In genomic region chr10:111924716-111925488, GRCm38 (mm10) we compare ENCODE assay signal across 8 mouse cellular contexts. TPM values are rescaled to one million over a fixed set of nuclear protein-coding genes. Genes with fewer than 3 reads are reported as not detected.
DNase-seq lines count a peak whose midpoint lies in the region; ATAC-seq and TF ChIP-seq lines count a peak whose summit lies in the region.

No protein-coding gene starts in this region.

- H3K9me3 ChIP-seq in hindbrain, embryonic 12.5 days (replicated peaks): no peaks in the 10 kb centered on the region
- no peaks in the 10 kb centered on the region for H3K9me3 ChIP-seq in midbrain, embryonic 16.5 days (replicated peaks; ENCODE audit: control insufficient read depth, low read length, poor library complexity, severe bottlenecking)

- no peaks in the 10 kb centered on the region; the same call in none of the 2 replicates for H3K27me3 ChIP-seq in hindbrain, embryonic 12.5 days
- no peaks in the 10 kb centered on the region for H3K27me3 ChIP-seq in midbrain, embryonic 16.5 days (ENCODE audit: control insufficient read depth, insufficient read depth, low read depth, low read length)

- intact Hi-C loops in heart, postnatal 10 days (cut with DNase I): loop anchor here (1.0 to 10.0 kb wide), 3 partner anchors 328 to 700 kb away; no protein-coding TSS in a partner anchor
- intact Hi-C loops in gastrocnemius, adult 2 months (cut with DNase I): loop anchor here (1.0 to 10.0 kb wide), 2 partner anchors 90 to 422 kb away; no protein-coding TSS in a partner anchor

- H3K4me2 ChIP-seq in hindbrain, embryonic 12.5 days (replicated peaks): peak overlapping the region; percentile 34
- H3K4me2 ChIP-seq in midbrain, embryonic 16.5 days (ENCODE audit: low read length): peak overlapping the region; percentile 59

- H3K4me3 ChIP-seq in hindbrain, embryonic 12.5 days: no peak overlapping the region
- H3K4me3 ChIP-seq in midbrain, embryonic 16.5 days (ENCODE audit: low read depth, low read length): peak overlapping the region; percentile 23; the same call in 1 of the 2 replicates
- H3K4me3 ChIP-seq in gastrocnemius, adult 2 months: no peak overlapping the region

- no peaks in the 10 kb centered on the region for H3K36me3 ChIP-seq in hindbrain, embryonic 12.5 days
- H3K36me3 ChIP-seq in midbrain, embryonic 16.5 days (ENCODE audit: control insufficient read depth, insufficient read depth, low read length): no peaks in the 10 kb centered on the region

- no peak for ATAC-seq in hindbrain, embryonic 12.5 days (ENCODE audit: low FRiP score)
- no peak for ATAC-seq in midbrain, embryonic 16.5 days

- peaks cover 17% of the 10 kb centered on the region for H3K4me1 ChIP-seq in hindbrain, embryonic 12.5 days
- peaks cover 18% of the 10 kb centered on the region for H3K4me1 ChIP-seq in midbrain, embryonic 16.5 days (ENCODE audit: control insufficient read depth, insufficient read depth, low read length)

- no peak for TF ChIP-seq CTCF in gastrocnemius, adult 2 months (IDR thresholded peaks at IDR 0.05)

- H3K27ac ChIP-seq in hindbrain, embryonic 12.5 days: peak overlapping the region; percentile 57; the same call in 1 of the 2 replicates
- 0 out of 2 replicates have a peak overlapping the region, but pooled peaks have one; percentile 53 for H3K27ac ChIP-seq in midbrain, embryonic 16.5 days (ENCODE audit: low read length)
- H3K27ac ChIP-seq in gastrocnemius, adult 2 months: no peak overlapping the region

- 46% methylated on average over 12 of the region's 12 CpGs for WGBS in hindbrain, embryonic 12.5 days
- WGBS in midbrain, embryonic 16.5 days: 27% methylated on average over 12 of the region's 12 CpGs

- peak; percentile 43 for DNase-seq in heart, adult 11 months
- no peak for DNase-seq in heart, postnatal 10 days
- peak; percentile 36 for DNase-seq in embryo, embryonic 10.5 days (ENCODE audit: low spot score)
- no peak for DNase-seq in urinary bladder, postnatal 36 days (ENCODE audit: low spot score in 2 of 2)
- DNase-seq in gastrocnemius, adult 2 months: no peak
- DNase-seq in cerebellum, adult 11 months: no peak

- 0 out of 2 replicates have a peak overlapping the region, but pooled peaks have one; percentile 43 for H3K9ac ChIP-seq in hindbrain, embryonic 12.5 days
- peak overlapping the region; percentile 56 for H3K9ac ChIP-seq in midbrain, embryonic 16.5 days (ENCODE audit: low read depth, low read length)

RNA-seq across cellular contexts. Expression of gene Krr1, which starts 47.6 kb away (rescaled TPM):
- 10 to 100 TPM; 21.2 to 22.1 TPM for total RNA-seq in heart, postnatal 10 days (2021)
- 49.6 and 54.1 TPM in 2 replicates for polyA plus RNA-seq in hindbrain, embryonic 12.5 days (2016; fragmentation: Nextera tagmentation; extraction: Ambion mirVana)
- 40.4 and 43.8 TPM in 2 replicates for polyA plus RNA-seq in midbrain, embryonic 16.5 days (2015; fragmentation: Nextera tagmentation; extraction: Ambion mirVana)
- 10 to 100 TPM; 27.4 to 29.5 TPM for total RNA-seq in gastrocnemius, adult 2 months (2021)

Comparison
In these comparisons a context has a peak if more than half of its experiments do, and no peak if none do; other contexts are left out.
1. DNase-seq: peak in heart, adult 11 months (single experiment) and embryo, embryonic 10.5 days (single experiment); none in heart, postnatal 10 days (0 of 2), urinary bladder, postnatal 36 days (0 of 2), gastrocnemius, adult 2 months (single experiment) and cerebellum, adult 11 months (single experiment).